Mouse (Mus musculus) inflammation-experienced regulatory T-cells, adult 6 months (primary cell): ENCODE results near the gene Nup210l. TPM values are rescaled to one million over a fixed set of nuclear protein-coding genes. Genes with fewer than 3 reads are reported as not detected.
A peak's percentile ranks its signal among the peaks of the same experiment; 100 is the strongest.
"Not testable (repeated sequence)": the region's sequence is repeated elsewhere in the genome, so short reads cannot be mapped to it uniquely, and the experiment has no call there.

Source experiments
- ATAC-seq: one replicate; pipeline ENCODE4 v1.8.0; 2017
- polyA plus RNA-seq, 3 experiments: library from polyadenylated mRNA; unstranded; fragments of 100-300 nt; shearing (Covaris generic); gene quantifications; one replicate each; pipeline ENCODE4 v1.2.1; 2017

Nup210l gene
- polyA plus RNA-seq, 3 experiments from 2014 or later = 0.18 to 0.51 (median 0.49) TPM

DNA sequence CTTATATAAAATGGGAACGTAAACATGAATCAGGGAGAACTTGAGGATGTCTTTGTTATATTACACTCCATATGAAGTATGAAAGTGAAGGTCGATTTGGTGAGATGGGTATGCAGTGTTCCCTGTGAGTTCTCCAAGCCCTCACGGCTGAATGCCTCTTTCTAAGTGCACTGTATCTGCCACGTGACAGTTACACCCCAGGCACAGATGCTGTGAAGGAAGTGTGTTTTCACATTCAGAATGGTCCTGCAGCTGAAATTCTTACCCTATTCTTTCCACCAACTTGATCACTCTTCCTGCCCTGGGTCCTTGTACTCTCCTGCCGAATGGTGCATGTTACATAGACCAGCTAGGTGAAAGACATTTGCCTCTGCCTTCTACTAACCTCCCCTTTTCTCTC, 6.0 kb upstream of the Nup210l start:
- no peak for ATAC-seq

DNA sequence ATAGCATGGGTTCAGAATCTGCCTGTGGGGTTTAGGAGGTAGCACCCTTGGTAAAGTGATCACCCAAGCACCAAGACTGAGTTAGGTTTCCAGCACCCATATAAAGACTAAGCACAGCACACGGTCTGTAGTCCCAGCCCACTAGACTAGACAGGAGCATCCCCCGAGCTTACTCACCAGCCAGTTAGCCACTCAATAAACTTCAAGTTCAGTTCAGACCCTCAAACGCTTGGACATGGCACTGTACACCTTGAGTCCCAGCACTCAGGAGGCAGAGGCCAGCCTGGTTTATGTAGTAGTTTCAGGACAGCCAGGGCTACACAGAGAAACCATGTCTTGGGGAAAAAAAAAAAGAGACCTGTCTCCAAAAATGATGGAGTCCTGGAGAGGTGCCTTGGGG, 2.9 kb upstream of the Nup210l start:
- no peak for ATAC-seq

DNA sequence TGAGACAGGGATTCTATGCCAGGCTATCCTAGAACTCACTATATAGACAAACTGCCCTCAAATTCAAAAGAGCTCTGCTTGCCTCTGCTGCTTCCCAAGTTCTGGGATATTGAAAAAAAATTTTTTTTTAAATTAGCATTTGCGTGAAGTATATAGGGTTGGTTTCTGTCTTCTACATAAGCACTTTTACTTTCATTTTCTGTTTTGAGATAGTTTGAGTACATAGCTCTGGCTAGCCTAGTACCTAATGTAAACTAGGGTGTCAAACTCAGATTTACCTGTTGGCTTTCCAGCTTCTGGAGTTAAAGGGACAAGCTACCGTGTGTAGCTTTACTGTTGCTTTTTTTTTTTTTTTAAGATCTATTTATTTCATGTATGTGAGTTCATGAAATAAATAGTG, 2.3 kb upstream of the Nup210l start:
- peak; percentile 70 for ATAC-seq

DNA sequence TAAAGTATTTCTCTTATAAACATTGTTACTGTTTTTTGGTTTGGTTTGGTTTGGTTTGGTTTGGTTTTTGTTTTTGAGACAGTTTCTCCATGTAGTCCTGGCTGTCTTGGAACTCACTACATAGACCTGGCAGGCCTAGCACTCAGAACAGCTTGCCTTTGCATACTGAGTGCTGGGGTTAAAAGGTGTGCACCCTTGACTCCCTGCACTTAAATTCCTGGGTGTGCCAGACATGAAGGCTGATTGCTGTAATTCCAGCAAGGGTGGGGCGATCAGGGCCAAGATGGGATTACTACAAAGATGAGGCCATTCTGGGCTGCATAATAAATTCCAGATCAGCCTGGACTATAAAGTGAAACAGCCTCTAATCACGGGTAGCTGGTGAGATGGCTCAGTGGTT, 1.7 kb upstream of the Nup210l start:
- no peak for ATAC-seq

DNA sequence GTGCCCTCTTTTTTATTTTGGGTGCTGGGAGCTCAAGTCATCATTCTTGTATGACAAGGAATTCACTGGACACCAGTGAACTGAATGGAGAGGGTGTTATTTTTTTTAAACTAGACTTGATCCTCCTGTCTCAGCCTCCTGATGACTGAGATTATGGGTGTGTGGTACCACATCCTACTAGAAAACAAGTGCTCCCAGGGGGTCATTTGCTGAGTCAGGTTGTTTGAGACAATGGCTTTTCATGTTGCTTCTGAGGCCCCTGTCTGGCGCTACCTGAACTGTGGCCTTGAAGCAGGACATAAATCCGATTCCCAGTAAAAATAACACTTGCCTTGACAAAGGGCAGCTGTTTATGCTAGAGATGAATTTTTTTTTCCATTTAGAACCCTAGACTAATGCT, 756 bp upstream of the Nup210l start:
- no peak for ATAC-seq

DNA sequence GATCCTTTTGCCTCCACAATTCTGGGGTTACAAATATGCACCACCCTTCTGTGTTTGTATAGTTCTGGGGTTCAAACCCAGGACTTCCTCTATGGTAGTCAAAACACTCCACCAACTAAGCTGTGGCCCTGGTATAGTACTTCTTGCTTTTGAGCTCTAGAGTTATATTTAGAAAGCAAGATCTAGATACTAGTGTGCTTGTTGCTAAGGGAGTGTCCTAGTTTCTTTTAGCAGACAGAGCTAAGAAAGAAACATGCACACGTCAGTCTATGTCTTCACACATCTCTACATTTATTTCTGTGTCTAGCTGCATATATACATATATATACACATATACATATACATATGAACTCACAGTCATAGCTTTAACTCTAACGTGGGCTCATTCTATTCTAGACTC, 7.8 kb downstream of the Nup210l start:
- peak; percentile 61 for ATAC-seq

DNA sequence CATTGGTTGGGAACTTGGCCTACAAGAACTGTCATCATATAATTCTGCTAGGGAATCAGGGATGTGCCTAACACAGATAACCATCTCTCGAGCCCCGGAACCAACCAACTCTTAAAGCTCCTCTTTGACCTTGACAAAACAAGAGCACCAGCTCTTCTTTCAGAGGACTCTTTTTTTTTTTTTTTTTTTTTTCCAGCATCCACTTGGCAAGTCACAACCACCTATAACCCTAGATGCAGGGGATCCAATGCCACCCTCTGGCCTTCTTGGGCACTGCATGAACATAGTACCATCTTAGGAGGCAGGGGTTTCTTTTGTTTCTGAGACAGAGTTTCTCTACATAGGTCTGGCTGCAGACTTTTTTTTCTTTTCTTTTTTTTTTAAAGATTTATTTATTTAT, 10.4 kb downstream of the Nup210l start:
- ATAC-seq = no peak

DNA sequence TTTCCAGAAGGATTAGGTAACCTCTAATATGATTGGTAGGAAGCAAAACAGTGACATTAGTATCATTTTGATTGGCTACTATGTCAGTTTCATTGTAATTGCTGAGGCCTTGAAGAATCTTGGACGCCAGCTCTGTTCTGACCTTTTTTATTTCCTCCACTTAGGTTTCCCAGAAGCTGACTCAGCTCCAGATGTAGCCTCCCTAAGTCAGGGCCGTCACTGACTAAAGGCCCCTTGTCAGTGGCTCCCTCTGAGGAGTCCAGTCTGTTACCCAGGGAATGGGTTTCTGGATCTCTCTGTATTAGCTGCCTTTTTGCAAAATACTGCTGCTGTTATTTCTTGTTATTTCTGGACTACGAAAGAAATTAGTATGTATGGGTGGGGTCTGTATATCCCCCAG, 11.6 kb downstream of the Nup210l start:
- no peak for ATAC-seq

DNA sequence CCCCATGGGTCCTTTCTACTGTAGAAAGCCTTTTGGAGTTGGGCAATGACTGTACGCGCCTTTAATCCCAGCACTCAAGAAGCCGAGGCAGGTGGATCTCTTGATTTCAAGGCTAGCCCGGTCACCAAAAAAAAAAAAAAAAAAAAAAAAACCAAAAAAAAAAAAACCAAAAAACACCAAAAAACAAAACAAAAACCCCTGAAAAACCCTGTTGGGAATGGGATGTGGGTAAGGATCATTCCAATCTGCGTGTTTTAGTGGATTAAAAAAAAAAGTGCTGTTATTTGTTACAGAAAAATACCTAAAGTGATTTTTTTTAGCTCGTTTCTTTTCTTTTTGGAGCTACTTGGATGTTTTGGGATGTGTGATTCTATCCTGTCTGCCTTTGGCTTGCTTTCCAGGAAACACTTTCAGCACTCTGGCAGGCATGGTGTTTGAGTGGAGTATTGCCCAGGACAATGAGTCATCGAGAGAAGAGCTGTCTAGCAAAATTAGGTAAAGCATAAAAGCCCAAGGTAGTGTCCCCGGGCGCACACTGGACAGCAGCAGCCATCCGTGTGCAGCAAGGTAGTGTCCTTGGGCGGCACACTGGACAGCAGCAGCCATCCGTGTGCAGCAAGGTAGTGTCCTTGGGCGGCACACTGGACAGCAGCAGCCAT, 14.3 kb downstream of the Nup210l start:
- no peak for ATAC-seq

DNA sequence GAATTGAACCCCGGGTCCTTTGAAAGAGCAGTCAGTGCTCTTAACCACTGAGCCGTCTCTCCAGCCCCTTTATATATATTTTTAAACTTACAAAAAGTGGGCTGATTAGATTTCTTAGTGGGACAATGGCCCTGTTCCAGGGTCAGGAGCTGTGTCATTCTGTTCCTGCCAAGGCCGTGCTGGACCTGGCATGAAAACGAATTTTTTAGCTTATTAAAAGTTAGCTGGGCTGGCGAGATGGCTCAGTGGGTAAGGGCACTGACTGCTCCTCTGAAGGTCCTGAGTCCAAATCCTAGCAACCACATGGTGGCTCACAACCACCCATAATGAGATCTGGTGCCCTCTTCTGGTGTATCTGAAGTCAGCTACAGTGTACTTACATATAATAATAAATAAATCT, 18.1 kb downstream of the Nup210l start:
- ATAC-seq = not testable (repeated sequence)

DNA sequence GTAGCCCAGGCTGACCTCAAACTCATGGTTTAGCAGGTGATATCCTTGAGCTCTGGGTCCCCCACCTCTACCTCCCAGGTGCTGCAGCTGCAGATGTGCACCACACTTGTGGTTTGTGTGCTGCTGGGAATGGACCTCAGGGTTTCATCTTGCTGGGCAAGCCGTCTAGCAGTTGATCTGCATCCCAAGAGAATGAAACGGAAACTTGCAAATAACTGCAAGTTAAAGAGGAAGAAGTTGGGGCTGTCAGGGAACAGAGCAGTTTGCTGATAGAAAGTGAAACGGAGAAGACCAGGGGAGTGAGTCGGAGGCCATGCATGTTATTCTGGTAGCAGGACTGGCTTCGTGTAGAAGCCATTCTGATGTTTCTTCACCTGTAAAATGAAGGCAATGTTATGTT, 21.8 kb downstream of the Nup210l start:
- no peak for ATAC-seq

DNA sequence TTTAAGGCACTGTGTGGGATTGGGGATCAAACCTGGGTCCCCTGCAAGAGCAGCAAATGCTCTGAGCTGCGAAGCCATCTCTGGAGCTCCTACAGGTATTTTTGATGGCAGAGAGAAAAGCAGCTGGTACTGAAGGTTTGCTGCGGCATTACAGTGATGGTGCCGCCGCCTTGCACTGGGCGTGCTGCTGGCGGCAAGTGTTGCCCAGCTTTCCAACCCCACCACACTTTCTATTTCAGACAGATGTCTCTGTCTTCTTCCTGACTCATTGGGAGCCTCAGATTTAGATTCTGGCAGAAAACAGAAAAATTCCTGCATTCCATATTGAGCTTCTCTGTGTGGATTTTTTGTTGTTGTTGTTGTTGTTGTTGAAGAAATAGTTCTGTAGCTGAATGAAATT, 23.9 kb downstream of the Nup210l start:
- ATAC-seq = no peak

DNA sequence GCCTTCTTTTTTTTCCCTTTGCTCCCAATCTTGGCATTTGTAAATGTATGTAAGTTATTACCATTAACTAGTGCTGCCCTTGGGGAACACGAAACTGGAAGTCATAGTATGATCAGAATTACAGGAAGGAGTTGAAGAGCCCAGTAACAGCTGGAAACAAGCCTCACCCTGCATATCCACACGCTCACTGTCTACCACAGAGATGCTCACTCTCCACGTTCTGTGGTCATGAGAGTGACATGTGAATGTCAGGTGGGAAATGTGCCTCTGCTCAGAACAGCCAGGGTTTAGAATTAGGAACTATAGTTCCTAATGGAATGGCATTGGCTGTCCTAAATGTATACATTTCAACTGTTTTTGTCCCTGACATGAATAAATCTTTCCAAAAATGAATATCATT, 28.8 kb downstream of the Nup210l start:
- no peak for ATAC-seq

DNA sequence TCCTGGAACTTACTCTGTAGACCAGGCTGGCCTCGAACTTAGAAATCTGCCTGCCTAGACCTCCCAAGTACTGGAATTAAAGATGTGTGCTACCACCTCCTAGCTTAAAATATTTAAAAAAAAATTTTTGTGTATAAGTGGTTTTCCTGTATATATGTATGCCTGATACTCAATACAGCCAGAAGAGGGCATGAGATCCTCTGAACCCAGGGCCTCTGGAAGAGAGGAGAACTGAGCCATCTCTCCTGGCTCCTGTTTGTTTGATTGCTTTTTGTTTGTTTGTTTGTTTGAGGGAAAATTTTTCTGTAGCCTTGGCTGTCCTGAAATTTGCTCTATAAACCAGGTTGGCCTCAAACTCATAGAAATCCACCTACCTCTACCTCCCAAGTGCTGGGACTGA, 29.4 kb downstream of the Nup210l start:
- ATAC-seq = no peak

DNA sequence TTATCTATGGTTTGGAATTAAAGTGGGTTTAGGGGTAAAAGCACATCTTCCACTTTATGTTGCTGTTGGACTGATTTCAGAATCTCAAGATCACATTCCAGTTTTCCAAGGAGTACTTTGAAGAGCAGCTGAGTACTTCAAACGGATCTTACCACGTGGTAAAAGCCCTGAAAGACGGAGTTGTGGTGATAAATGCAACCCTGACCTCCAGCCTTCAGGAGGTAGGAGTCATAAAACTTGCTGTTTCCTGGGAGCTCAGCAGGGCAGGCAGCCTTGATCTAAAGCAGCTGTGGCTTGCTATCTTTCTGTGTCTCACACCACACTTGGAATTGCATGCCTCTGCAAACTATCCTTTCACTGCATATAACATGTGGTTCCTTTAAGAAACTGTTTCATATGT, 30.6 kb downstream of the Nup210l start:
- ATAC-seq = no peak

DNA sequence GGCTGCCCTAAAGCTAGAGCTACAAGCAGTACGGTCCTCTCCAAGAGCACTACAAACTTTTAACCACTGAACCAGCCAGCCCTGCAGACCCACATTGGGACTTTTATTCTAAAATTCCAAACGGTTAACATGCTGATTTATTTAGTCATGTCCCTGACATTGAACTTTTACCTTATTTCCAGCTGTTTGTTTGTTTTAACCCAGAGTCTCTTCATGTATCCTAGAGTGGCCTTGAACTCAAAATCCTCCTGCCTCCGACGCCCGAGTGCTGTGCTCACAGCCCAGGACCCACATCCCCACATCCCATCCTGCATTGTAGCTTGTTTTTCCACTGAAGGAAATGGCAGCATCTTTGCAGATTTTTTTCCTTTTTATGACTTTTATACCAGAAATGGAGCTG, 31.1 kb downstream of the Nup210l start:
- ATAC-seq = no peak

DNA sequence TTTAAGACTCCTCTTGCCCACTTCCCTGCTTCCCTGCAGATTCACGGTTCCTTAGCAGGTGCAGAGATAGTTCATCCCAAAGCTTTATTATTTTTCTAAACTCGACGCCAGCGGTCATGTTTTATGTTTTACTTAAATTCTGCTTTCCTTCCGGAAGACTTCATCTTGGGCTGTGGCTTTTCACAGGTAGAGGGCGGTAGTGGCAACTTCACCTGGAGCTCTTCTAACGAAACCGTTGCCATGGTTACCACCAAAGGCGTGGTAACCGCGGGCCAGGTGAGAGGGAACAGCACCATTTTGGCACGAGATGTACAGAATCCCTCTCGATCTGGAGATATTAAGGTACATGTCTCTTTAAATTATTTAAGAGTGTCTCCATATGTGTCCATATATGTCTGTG, 32.7 kb downstream of the Nup210l start:
- ATAC-seq = no peak

DNA sequence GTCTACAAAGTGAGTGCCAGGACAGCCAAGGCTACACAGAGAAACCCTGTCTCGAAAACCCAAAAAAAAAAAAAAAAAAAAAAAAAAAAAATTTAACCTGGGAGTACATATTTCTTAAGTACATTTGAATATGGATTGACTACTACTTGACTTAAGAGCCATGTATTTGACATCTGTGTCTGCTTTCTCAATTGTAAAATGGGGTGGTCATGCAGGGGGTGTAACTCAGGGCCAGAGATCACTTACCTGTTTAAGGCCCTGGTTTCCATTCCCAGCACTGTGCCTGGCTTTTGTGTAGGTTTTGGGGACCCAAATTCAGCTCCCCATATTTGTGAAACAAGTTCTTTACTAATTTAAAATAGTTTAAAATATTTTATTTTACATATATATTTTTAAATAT, 33.7 kb downstream of the Nup210l start:
- no peak for ATAC-seq

DNA sequence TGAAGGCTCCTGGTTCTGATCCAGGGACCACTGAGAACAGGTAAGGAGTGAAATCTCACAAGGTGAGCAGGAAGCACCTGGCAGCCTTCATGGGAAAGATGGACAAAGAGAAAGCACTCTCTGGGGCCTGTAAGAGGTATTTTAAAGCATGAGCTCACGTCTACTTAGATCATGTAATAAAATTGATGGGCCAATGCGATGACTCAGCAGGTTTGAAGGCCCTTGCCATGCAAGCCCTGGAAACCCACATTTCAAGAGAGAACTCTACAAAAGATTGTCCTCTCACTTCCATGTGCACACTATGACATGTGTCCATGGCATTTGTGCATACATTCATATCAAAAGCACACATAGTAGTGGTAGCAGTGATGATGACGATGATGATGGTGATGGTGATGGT, 36.0 kb downstream of the Nup210l start:
- ATAC-seq = no peak

DNA sequence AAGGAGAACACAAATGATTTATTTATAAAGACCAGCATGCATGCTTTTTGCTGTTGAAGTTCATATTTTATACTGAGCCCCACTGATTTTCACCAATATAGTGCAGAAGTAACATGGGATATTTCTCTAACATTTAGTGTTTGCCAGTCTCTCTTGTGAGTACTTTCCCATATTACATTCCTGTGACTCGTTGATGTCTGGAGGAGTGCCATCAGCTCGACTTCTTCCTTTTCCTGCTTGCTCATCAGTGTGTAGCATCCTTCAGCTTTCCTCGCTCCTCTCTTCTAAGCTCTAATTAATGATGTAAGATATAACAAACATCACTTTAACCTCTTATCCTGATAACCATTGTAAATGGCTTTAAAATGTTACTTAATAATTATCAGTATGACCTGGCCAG, 41.5 kb downstream of the Nup210l start:
- no peak for ATAC-seq

DNA sequence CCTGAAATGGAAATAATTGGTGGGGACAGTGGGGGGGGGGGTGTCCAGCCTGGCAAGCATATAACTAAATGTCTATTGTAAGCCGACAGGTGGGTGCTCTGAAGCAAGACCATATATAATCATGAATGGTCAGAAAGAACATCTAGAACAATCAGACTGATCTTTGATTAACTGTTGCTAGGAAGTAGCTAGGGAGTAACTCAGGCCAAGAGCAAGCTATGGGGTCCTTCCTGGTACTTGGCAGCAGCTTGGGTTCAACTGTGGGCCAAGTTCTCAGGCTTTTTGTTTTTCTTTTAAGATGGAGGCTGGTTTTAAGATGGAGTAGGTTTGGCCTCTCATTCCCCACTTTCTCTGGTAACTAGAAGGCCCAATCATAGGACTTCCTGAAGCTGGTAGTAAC, 42.7 kb downstream of the Nup210l start:
- no peak for ATAC-seq

DNA sequence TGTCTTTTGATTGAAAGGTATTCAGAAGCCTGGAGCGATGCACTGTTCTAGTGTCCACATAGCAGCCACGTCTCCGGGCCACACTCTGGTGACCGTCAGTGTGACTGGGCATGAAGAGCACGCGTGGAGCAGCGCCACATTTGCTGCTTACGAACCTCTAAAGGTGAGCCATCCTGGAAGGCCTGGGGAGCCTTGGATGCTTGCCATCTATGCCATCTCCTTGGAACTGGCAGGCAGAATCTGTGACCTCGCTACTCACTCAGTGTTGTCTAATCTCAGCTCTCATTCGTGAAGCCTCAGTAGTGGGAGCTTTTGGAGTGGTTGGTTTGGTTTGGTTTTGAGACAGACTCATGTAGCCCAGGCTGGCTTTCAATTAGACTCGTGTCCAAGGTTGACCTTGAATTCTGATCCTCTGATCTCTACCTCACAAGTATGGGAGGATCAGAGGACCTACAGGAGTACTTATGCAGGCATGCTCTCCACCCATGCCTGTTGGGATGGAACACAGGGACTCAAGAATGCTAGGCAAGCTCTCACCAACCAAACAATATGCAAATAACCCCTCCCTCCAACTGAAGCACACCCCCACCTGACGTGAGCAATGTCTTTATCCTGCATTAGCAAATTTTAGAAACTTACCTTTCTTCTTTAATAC, 47.3 kb downstream of the Nup210l start:
- ATAC-seq = no peak

DNA sequence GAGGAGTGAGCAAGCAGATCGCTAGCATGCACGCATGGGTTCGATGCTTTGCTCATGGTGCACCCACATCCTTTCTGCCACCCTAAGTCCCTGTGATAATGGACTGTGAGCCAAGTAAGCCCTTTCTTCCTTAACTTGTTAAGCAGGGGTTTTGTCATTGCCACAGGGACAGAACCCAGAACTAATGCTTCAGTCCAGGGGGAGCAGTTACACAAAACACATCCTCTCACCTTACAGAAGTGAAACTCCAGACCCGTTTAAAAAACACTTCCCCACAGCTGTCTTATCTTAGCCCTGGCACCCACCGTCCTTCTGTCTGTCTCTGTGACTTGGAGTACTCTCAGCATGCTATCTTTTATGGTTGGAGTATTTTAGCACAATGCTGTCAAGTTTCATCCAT, 52.1 kb downstream of the Nup210l start:
- no peak for ATAC-seq

DNA sequence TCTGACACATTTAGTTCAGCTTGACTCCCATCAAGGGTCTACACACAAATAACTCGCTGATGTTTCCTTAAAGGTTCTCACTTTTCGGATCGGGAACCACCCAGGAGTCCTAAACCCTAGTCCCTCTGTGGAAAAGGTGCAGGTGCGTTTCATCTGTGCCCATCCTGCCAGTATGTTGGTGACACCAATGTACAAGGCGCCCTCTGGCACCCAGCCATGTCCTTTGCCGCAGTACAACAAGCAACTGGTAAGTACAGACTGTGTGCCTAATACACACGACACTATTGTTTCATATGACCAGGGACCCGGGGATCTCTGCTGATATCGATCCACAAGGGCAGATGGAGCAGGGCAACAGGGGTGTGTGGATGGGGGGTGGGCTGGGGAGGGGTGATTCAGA, 55.8 kb downstream of the Nup210l start:
- ATAC-seq = no peak

DNA sequence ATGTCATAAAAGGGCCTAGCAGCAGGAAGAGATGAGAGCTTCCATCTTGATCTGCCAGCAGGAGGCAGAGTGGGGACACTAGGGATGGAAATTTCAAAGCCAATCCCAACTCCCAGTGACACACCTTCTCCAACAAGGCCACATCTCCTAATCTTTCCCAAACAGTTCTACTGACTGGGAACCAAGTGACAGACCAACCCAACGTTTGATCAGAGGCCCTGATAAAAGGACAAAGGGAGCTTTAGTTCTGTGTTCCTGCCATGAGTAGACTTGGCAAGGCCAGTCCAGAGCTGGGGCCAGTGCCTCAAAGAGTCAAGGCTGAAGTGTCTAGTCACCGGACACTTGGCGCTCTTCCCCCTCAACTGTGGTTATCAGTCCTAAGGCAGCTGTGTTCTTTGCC, 57.6 kb downstream of the Nup210l start:
- no peak for ATAC-seq
